Comparison of ENCODE assay signal across 9 mouse cellular contexts in the genomic region with DNA sequence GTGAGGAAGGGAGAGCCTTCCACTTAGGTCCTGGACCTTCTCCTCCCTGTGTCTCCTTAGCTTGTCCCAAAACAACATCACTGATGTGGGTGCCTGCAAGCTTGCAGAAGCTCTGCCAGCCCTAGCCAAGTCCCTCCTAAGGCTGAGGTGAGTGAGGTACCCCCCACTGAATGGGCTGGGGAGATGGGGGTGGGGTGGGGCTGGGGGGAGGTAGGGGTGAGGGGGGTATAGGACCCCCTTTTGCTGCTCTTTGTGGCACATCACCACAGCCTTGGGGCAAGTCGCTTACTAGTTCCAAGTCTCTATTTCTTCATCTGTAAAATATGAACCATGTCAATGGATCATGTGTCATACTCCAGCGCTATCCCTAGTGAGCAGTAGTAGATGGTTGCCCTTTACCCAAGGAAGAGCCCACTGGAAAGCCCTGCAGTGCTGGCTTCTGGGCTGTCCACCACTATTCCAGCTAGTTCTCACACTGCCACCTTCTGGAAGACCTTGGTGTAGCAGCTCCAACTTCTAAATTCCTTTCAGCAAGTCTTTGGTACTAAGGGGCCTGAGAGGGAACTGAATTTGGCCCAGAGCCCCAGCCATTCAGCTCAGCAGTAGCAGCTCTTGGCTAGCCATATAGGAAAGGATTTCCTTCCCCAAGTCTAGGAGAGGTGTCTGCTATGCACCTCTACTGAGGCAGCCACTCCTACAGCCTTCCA. TPM values are rescaled to one million over a fixed set of nuclear protein-coding genes. Genes with fewer than 3 reads are reported as not detected.
A peak's percentile ranks its signal among the peaks of the same experiment; 100 is the strongest.
DNase-seq lines count a peak whose midpoint lies in the region; ATAC-seq and TF ChIP-seq lines count a peak whose summit lies in the region.
"Had no signal": no experiment of that assay in that cellular context is flagged by ENCODE, and none has a peak within 500 bp of the region (broad histone marks: within the 10 kb centered on the region; RNA-seq: fewer than 3 reads in every experiment).

No protein-coding gene starts in this region.

- H3K4me3 ChIP-seq in G1E (ENCODE audit: low read depth, low read length) = no peak overlapping the region
- H3K4me3 ChIP-seq in forebrain, embryonic 15.5 days = no peak overlapping the region
- H3K4me3 ChIP-seq: megakaryocyte, embryonic 14.5 days had no signal

- TF ChIP-seq CTCF in G1E (IDR thresholded peaks at IDR 0.05; ENCODE audit: low read depth, low read length) = peak; percentile 61

- H3K36me3 ChIP-seq in G1E (replicated peaks) = no peaks in the 10 kb centered on the region
- H3K36me3 ChIP-seq in forebrain, embryonic 15.5 days = no peaks in the 10 kb centered on the region

- 48% methylated on average over 2 of the region's 2 CpGs for WGBS in forebrain, embryonic 15.5 days

- peaks cover 23% of the 10 kb centered on the region for H3K27me3 ChIP-seq in G1E (ENCODE audit: insufficient read depth, low read length)
- no peaks in the 10 kb centered on the region for H3K27me3 ChIP-seq in forebrain, embryonic 15.5 days

- no peaks in the 10 kb centered on the region for H3K9me3 ChIP-seq in G1E (replicated peaks)
- no peaks in the 10 kb centered on the region for H3K9me3 ChIP-seq in forebrain, embryonic 15.5 days
- H3K9me3 ChIP-seq: megakaryocyte, embryonic 14.5 days had no signal

- ATAC-seq in G1E (ENCODE audit: extremely low read depth, insufficient number of reproducible peaks, low FRiP score, poor library complexity, severe bottlenecking) = no peak
- ATAC-seq in forebrain, embryonic 15.5 days (replicated peaks) = peak; percentile 75

- no peak overlapping the region for H3K9ac ChIP-seq in forebrain, embryonic 15.5 days (replicated peaks)

- no peak overlapping the region for H3K27ac ChIP-seq in forebrain, embryonic 15.5 days (replicated peaks)

- no peak overlapping the region for H3K4me2 ChIP-seq in forebrain, embryonic 15.5 days (replicated peaks)

- DNase-seq in G1E (ENCODE audit: low spot score) = peak; percentile 44
- peak; percentile 69 for DNase-seq in c-Kit-positive CD71-negative TER-119-negative erythroid progenitor cells, embryonic 14.5 days (ENCODE audit: low read depth)
- peak; percentile 93 for DNase-seq in heart, postnatal 4 days
- peak; percentile 52 to 87 for DNase-seq in layer of hippocampus, adult 18-20 months (ENCODE audit: low spot score in 2 of 2)
- DNase-seq in lung, postnatal 10 days = peak; percentile 91
- DNase-seq in right cerebral cortex, adult 18-20 months = peak; percentile 70
- peak; percentile 55 for DNase-seq in yolk sac, embryonic 10.5 days (ENCODE audit: low spot score)

- peaks cover 11% of the 10 kb centered on the region for H3K4me1 ChIP-seq in G1E (ENCODE audit: insufficient read depth, low read depth, low read length)
- peaks cover 3% of the 10 kb centered on the region; the same call in 1 of the 2 replicates for H3K4me1 ChIP-seq in forebrain, embryonic 15.5 days

RNA-seq across cellular contexts. Expression of gene Dexi, which starts 21.8 kb away (rescaled TPM):
- total RNA-seq in G1E (2014; fragmentation: Nextera tagmentation) (7.1 and 12.1 TPM in 2 replicates), G1E (2017) (5.0 and 7.5 TPM in 2 replicates)
- 20.2 and 23.2 TPM in 2 replicates for polyA plus RNA-seq in G1E (2012)
- 18.1 and 18.3 TPM in 2 replicates for polyA plus RNA-seq in forebrain, embryonic 15.5 days (2015; fragmentation: Nextera tagmentation; extraction: Ambion mirVana)
- total RNA-seq in heart, postnatal 4 days (2021) = 10 to 100 TPM; 22.4 to 22.6 TPM
- total RNA-seq in layer of hippocampus, adult 18-20 months (2021) = 10 to 100 TPM; 62.8 to 67.7 TPM

RNA-seq across cellular contexts. Expression of gene Clec16a, which starts 24.1 kb away (rescaled TPM):
- total RNA-seq in G1E (2014; fragmentation: Nextera tagmentation) (47.7 and 47.9 TPM in 2 replicates), G1E (2017) (11.9 and 12.6 TPM in 2 replicates)
- 15.4 and 18.1 TPM in 2 replicates for polyA plus RNA-seq in G1E (2012)
- polyA plus RNA-seq in forebrain, embryonic 15.5 days (2015; fragmentation: Nextera tagmentation; extraction: Ambion mirVana) = 71.2 and 77.1 TPM in 2 replicates
- 10 to 100 TPM; 40.5 to 42.2 TPM for total RNA-seq in heart, postnatal 4 days (2021)
- 10 to 100 TPM; 93.0 to 95.7 TPM for total RNA-seq in layer of hippocampus, adult 18-20 months (2021)

RNA-seq across cellular contexts. Expression of gene Ciita, which starts 41.2 kb away (rescaled TPM):
- total RNA-seq in G1E (2014; fragmentation: Nextera tagmentation) (not detected in 2 replicates), G1E (2017) (0.06 and 0.11 TPM in 2 replicates)
- polyA plus RNA-seq in G1E (2012) = not detected in 2 replicates
- 0.37 and 0.51 TPM in 2 replicates for polyA plus RNA-seq in forebrain, embryonic 15.5 days (2015; fragmentation: Nextera tagmentation; extraction: Ambion mirVana)
- under 1 TPM; 0.07 to 0.19 TPM for total RNA-seq in heart, postnatal 4 days (2021)
- under 1 TPM in 1 of 2 experiments, not detected in 1; 0.08 TPM for total RNA-seq in layer of hippocampus, adult 18-20 months (2021)
